Mouse (Mus musculus): Measurements from ENCODE around the gene Kirrel3.

Gene Kirrel3

GRCm38 (mm10) chr9:34754523-34755097 lies 268.9 kb downstream of the Kirrel3 start:
- DNase-seq: no peak

GRCm38 (mm10) chr9:34756055-34756454 lies 270.4 kb downstream of the Kirrel3 start:
- no peak for DNase-seq

- no peak for DNase-seq
Observed at GRCm38 (mm10) chr9:34758925-34759324, 273.2 kb downstream of the Kirrel3 start.

- no peak for DNase-seq
Observed at GRCm38 (mm10) chr9:34760521-34760920, 274.8 kb downstream of the Kirrel3 start.

- DNase-seq: no peak
Observed at GRCm38 (mm10) chr9:34766792-34767623, 281.3 kb downstream of the Kirrel3 start.

GRCm38 (mm10) chr9:34768961-34769360 lies 283.3 kb downstream of the Kirrel3 start:
- no peak for DNase-seq

- DNase-seq: no peak
Observed at GRCm38 (mm10) chr9:34770951-34771350, 285.3 kb downstream of the Kirrel3 start.

GRCm38 (mm10) chr9:34771401-34771800 lies 285.7 kb downstream of the Kirrel3 start:
- DNase-seq: no peak

GRCm38 (mm10) chr9:34772022-34772437 lies 286.3 kb downstream of the Kirrel3 start:
- DNase-seq: no peak

- no peak for DNase-seq
Observed at GRCm38 (mm10) chr9:34781356-34781755, 295.7 kb downstream of the Kirrel3 start.

- no peak for DNase-seq
Observed at GRCm38 (mm10) chr9:34787915-34788314, 302.2 kb downstream of the Kirrel3 start.

- no peak for DNase-seq
Observed at GRCm38 (mm10) chr9:34795226-34795625, 309.5 kb downstream of the Kirrel3 start.

GRCm38 (mm10) chr9:34797688-34798339 lies 312.1 kb downstream of the Kirrel3 start:
- no peak for DNase-seq

GRCm38 (mm10) chr9:34801662-34802061 lies 316.0 kb downstream of the Kirrel3 start:
- DNase-seq: no peak

- no peak for DNase-seq
Observed at GRCm38 (mm10) chr9:34806854-34807253, 321.2 kb downstream of the Kirrel3 start.

- DNase-seq: no peak
Observed at GRCm38 (mm10) chr9:34809993-34810513, 324.4 kb downstream of the Kirrel3 start.

GRCm38 (mm10) chr9:34818325-34818976 lies 332.8 kb downstream of the Kirrel3 start:
- DNase-seq: no peak

- no peak for DNase-seq
Observed at GRCm38 (mm10) chr9:34824358-34825088, 338.8 kb downstream of the Kirrel3 start.

- DNase-seq: no peak
Observed at GRCm38 (mm10) chr9:34825089-34825400, 339.4 kb downstream of the Kirrel3 start.

- no peak for DNase-seq
Observed at GRCm38 (mm10) chr9:34825402-34826008, 339.8 kb downstream of the Kirrel3 start.

GRCm38 (mm10) chr9:34830696-34831095 lies 345.0 kb downstream of the Kirrel3 start:
- no peak for DNase-seq

GRCm38 (mm10) chr9:34836801-34837200 lies 351.1 kb downstream of the Kirrel3 start:
- no peak for DNase-seq

Measured in right cerebral cortex, postnatal 4 days (tissue).